Mouse (Mus musculus): Measurements from ENCODE around the gene Pitpnc1. TPM values are rescaled to one million over a fixed set of nuclear protein-coding genes. Genes with fewer than 3 reads are reported as not detected.
"Not testable (repeated sequence)": the region's sequence is repeated elsewhere in the genome, so short reads cannot be mapped to it uniquely, and the experiment has no call there.

Gene Pitpnc1
- 27.4 and 35.2 TPM in 2 replicates for total RNA-seq (2015; ENCODE audit: low replicate concordance)
- total RNA-seq (2017; ENCODE audit: low replicate concordance) = 14.7 and 21.9 TPM in 2 replicates

- peak; percentile 73 for ATAC-seq (replicated peaks; ENCODE audit: low FRiP score, poor library complexity, severe bottlenecking)
These were observed at the start of gene Pitpnc1 for GRCm38 (mm10) chr11:107470521-107471041. Gene Pitpnc1, minus strand, starts transcription at chr11:107470699.

DNA sequence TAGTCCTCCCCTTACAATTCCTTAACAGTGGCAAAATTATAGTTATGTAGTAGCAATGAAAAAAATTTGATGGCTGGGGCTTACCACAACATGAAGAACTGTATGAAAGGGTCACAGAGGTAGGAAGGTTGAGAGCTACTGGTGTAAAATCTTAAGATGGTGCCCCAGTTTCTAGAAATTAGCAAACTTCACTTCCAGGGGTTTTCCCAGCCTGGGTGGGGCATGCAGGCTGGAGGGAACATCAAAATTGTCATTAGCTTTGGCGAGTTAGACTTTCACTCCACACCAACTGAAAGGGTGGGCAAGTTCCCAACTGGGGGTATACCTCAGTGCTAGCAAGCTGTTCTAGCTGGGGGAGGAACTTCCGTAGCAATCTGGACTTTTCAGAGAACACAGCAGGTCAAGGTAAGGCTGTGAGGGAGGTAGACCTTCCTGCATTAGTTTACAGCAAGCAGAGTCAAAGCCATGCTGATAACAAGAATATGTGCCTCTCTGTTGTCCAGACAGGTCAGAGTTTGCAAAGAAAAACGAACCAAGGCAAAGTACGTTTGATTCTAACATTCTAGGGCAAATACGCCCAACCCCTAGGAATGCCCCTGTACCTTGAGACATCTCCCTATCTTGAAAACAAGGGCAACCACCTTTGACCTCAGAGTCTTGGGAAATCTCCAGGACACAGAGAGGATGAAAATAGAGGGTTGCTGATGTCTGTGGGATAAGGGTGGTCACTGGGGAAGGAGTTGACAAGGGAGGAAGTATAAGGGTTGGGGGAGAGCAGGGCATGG, 48.3 kb upstream of the Pitpnc1 start:
- no peak for ATAC-seq (replicated peaks; ENCODE audit: low FRiP score, poor library complexity, severe bottlenecking)

- no peak for ATAC-seq (replicated peaks; ENCODE audit: low FRiP score, poor library complexity, severe bottlenecking)
These were observed 45.9 kb upstream of the Pitpnc1 start for GRCm38 (mm10) chr11:107516387-107516786.

- no peak for ATAC-seq (replicated peaks; ENCODE audit: low FRiP score, poor library complexity, severe bottlenecking)
These were observed 42.5 kb upstream of the Pitpnc1 start for GRCm38 (mm10) chr11:107513047-107513446.

DNA sequence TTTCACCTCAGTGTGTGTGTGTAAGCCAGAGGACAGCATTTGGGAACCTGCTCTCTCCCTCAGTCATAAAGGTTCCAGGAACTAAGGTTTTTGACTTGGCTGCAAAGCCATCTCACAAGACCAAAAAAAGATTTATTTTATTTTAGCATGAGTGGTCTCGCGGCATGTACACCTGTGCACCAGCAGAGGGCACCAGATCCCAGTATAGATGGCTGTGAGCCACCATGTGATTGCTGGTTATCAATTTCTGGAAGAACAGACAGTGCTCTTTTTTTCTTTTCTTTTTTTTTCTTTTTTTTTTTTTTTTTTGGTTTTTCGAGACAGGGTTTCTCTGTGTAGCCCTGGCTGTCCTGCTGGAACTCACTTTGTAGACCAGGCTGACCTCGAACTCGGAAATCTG, 41.5 kb upstream of the Pitpnc1 start:
- ATAC-seq (replicated peaks; ENCODE audit: low FRiP score, poor library complexity, severe bottlenecking) = peak; percentile 62; the same call in 1 of the 2 replicates

GRCm38 (mm10) chr11:107510362-107511269, 40.1 kb upstream of the Pitpnc1 start:
- no peak for ATAC-seq (replicated peaks; ENCODE audit: low FRiP score, poor library complexity, severe bottlenecking)

GRCm38 (mm10) chr11:107509631-107510338, 39.3 kb upstream of the Pitpnc1 start:
- no peak for ATAC-seq (replicated peaks; ENCODE audit: low FRiP score, poor library complexity, severe bottlenecking)

- ATAC-seq (replicated peaks; ENCODE audit: low FRiP score, poor library complexity, severe bottlenecking) = no peak
These were observed 35.8 kb upstream of the Pitpnc1 start for GRCm38 (mm10) chr11:107506260-107506659.

- not testable (repeated sequence) for ATAC-seq (replicated peaks; ENCODE audit: low FRiP score, poor library complexity, severe bottlenecking)
These were observed 33.9 kb upstream of the Pitpnc1 start for GRCm38 (mm10) chr11:107504364-107504763.

- ATAC-seq (replicated peaks; ENCODE audit: low FRiP score, poor library complexity, severe bottlenecking) = no peak
These were observed 32.3 kb upstream of the Pitpnc1 start for GRCm38 (mm10) chr11:107502801-107503200.

- ATAC-seq (replicated peaks; ENCODE audit: low FRiP score, poor library complexity, severe bottlenecking) = no peak
These were observed 13.8 kb upstream of the Pitpnc1 start for GRCm38 (mm10) chr11:107484341-107484740.

- ATAC-seq (replicated peaks; ENCODE audit: low FRiP score, poor library complexity, severe bottlenecking) = 0 out of 2 replicates have a peak, but pooled peaks have one; percentile 2
These were observed 9.3 kb upstream of the Pitpnc1 start for GRCm38 (mm10) chr11:107479862-107480203.

- ATAC-seq (replicated peaks; ENCODE audit: low FRiP score, poor library complexity, severe bottlenecking) = peak; percentile 98
These were observed 8.8 kb upstream of the Pitpnc1 start, which contains the start of gene Psmd12 for GRCm38 (mm10) chr11:107479053-107479861. Gene Psmd12, plus strand, starts transcription at chr11:107479484.

- peak; percentile 60 for ATAC-seq (replicated peaks; ENCODE audit: low FRiP score, poor library complexity, severe bottlenecking)
These were observed 2.8 kb upstream of the Pitpnc1 start for GRCm38 (mm10) chr11:107473137-107473820.

GRCm38 (mm10) chr11:107472304-107472703, 1.8 kb upstream of the Pitpnc1 start:
- no peak for ATAC-seq (replicated peaks; ENCODE audit: low FRiP score, poor library complexity, severe bottlenecking)

DNA sequence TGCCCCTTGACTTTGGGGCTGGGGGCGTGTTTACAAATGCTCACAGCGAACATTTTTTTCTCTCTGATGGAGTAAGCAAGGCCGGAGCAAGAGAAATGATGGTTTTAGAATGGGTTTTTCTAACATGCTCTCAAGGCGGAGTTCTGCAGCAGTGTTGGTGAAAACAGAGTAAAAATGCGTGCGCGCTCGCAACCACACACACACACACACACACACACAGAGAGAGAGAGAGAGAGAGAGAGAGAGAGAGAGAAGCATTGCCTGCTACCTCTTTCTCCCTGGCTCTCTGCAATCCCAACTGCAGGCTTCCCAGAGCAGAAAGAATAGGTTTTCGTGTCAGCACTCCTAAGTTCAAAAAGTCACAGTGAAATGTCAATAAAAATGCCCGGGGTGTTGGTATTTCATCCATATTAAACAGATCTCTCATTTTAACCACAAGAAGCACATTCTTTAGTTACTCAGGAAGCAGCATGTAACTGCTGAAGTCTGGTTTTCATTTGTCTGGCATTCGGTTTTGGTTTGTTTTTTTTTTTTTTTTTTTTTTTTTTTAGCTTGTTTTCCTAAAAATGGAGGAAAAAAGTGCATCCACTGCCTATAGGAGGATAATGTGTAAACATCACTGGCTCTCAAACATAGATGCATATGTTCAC, 697 bp upstream of the Pitpnc1 start:
- ATAC-seq (replicated peaks; ENCODE audit: low FRiP score, poor library complexity, severe bottlenecking) = no peak

DNA sequence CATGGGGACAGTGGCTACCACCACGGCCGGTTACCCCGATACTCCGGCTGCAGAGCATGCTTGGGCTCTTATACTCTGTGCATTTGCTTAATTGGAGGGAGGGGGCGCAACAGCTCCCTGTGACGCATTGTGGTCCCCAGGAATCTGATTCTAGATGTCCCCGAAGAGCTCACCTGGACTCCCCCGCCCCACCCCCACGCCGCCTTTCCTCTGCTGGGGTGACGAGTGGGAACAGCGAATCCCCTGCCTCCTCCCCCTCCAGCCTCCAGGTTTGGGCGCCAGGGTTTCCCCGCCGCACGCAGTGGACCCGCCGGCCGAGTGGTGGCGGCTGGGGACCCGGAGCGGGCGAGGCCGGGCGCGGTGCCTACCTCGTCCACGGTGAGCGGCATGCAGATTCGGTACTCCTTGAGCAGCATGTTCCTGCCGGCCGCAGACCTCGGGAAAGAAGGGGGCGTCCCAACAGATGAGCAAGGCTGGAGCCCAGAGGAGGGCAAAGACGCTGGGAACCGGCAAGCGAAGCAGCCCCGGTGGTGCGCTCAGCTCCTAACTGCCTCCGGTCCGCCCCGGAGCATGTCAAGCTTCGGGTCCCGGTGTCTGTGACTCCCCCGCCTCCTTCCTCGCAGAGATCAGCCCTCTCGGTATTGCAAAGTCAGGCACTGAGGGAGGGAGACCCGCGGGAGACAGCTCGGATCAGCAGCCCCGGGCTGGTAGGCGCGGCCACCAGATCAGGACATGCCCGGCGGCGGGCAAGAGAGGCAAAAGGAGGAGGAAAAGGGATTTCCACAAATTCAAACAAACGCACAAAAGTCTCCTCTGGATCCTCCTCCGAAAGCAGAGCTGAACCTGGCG, 752 bp downstream of the Pitpnc1 start:
- ATAC-seq (replicated peaks; ENCODE audit: low FRiP score, poor library complexity, severe bottlenecking) = peak; percentile 36

Data from erythroid progenitor cell, adult 5-6 weeks (primary cell).